Mouse (Mus musculus): ENCODE data around the gene Gm3336.

Gm3336 gene

GRCm38 (mm10) chr8:70749097-70749674 lies 30.8 kb downstream of the Gm3336 start:
- no peak for DNase-seq

GRCm38 (mm10) chr8:70750128-70750680 lies 31.9 kb downstream of the Gm3336 start:
- DNase-seq = peak; percentile 1

DNA sequence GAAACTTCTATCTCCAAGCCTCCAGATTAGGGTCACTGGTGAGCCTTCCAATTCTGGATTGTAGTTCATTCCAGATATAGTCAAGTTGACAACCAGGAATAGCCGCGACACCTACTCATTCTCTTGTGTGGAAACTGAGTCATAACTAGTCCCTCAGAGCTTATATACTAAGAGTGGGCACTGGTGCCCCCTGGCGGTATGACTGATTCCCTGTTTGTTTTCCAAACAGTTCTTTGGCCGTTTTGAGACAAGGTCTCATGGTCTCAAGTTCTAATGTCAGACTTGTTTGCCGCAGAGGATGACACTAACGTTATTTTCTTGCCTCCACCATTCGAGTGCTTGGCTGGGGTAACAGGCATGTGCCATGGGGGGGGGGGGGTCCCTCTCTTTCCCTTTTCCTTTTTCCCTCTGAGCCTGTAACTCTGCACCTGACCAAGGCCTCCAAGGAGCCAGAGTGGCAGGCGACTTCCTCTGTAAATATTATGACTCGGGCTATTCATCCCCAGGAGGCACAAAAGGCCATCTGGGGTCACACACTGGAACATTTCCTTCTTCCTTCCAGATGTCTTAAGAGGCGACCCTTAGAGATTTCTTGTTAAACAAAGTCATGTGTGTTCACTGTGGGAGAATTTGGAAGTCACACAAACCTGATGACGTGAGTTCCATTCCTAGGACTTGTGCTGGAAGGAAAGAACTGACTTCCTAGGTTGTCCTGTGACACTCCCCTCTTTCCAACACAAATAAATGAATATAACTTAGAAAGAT lies 33.8 kb downstream of the Gm3336 start:
- DNase-seq = peak; percentile 88

- peak; percentile 91 for DNase-seq
Measured at GRCm38 (mm10) chr8:70753151-70753550, 34.8 kb downstream of the Gm3336 start.

GRCm38 (mm10) chr8:70754043-70754870 lies 35.9 kb downstream of the Gm3336 start, which contains the start of gene Rab3a:
Gene Rab3a, plus strand, starts transcription at chr8:70754679.
- DNase-seq = peak; percentile 99

- peak; percentile 67 for DNase-seq
Measured at GRCm38 (mm10) chr8:70754871-70755660, 36.7 kb downstream of the Gm3336 start.

DNA sequence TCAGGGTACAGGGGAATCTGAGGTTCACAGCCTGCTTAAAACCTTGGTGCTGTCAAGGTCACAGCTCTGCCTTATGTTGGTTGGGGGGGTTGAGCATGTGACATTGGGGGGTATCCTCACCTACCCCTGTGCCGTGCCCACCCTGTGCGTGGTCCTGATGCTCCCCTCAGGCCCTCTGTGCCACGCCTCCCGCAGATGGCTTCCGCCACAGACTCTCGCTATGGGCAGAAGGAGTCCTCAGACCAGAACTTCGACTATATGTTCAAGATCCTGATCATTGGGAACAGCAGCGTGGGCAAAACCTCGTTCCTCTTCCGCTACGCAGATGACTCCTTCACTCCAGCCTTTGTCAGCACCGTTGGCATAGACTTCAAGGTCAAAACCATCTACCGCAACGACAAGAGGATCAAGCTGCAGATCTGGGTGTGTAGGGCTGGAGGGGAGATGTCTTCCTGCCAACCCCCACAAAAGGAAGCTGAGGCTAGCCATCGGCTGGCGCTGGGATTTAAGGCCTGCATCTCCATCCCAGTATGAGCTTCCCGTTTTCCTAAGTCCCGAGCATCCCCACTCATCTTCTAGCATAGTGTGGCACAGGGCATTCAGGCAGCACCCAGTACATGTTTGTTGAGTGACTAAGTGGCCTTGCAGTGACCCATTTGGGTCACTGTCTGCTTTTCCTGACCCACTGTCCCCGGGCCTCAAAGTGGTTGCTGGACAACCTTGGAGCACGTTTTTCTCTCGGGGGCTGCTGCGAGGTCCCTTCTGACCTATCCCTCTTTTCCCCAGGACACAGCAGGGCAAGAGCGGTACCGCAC lies 37.5 kb downstream of the Gm3336 start:
- DNase-seq = no peak

DNA sequence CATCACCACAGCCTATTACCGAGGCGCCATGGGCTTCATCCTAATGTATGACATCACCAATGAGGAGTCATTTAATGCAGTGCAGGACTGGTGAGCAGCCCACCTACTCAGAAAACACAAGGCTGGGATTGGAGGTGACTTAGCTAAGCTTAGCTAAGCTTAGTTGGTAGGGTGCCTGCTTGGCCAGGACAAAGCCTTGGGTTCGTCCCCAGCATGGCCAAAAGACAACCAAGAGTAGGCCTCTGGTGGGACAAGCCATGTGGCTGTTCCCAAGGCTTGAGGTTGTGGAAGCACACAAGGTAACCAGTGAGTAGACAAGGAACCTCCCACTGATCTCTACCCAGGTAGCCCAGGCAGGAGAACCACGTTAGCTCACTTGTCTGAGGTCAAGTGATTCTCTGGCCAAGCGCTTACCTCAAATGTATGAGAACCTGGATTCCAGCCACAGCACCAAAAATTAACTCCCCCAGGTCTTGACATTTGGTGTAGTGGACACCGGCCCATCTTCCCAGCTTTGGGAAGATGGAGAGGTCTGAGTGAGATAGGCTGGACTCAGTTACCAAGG lies 38.2 kb downstream of the Gm3336 start:
- no peak for DNase-seq

GRCm38 (mm10) chr8:70757523-70758307 lies 39.4 kb downstream of the Gm3336 start:
- DNase-seq = no peak

DNA sequence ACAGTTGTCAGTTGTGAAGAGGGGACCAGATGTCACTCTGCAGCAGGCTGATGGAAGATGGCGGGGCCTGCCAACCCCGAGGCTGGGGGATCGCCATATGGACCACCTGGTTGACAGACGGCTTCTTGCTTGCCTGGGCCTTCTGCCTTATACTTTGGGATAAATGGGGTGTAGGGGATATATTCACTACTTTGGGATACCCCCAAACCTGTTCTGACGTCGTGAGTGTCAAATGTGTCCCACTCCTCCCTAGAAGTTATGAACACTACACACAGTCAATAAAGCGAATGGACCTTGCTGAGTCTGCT lies 39.9 kb downstream of the Gm3336 start:
- no peak for DNase-seq

DNA sequence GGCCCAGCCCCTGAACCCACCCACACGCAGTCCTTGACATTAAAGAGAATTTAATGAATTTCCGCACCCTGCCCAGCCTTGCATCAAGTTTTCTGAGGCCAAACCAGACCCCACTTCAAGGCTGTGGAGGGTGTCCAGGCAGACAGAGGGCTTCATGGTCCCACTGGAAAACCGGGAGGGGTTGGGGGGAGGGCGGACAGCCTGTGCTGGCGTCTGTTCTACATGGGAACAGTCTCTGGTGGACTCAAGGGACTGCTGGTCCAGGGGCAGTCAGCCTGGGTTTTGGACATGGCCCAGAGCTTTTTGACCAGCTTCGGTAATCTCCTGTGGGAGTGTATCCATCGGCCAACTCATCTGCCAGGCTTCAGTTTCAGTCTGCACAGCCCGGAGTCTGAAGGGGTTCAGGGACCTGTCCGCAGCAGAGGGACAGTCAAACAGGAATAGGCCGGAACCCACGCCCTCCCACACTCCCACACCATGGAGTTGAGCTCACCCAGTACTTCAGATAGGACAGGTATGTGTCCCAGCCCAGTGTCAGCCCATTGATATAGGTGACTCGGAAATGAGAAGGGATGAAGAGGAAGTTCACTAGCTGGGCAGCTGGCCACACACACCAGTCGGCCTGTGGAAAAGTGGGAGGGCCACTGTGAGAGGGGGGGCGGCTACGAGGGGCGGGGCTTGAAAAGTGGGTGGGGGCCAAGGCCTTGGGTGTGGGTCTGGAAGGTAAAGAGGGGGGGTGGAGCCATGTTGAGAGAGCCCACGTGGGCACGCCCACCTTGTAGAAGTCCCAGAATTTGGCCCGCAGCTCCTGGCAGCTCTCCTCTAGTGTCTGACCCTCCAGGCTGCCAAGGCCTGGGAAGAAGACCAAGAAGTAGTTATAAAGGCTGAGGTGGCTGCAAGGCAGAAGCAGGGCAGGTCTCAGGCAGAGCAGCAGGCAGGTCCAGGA lies 40.5 kb downstream of the Gm3336 start:
- no peak for DNase-seq

DNA sequence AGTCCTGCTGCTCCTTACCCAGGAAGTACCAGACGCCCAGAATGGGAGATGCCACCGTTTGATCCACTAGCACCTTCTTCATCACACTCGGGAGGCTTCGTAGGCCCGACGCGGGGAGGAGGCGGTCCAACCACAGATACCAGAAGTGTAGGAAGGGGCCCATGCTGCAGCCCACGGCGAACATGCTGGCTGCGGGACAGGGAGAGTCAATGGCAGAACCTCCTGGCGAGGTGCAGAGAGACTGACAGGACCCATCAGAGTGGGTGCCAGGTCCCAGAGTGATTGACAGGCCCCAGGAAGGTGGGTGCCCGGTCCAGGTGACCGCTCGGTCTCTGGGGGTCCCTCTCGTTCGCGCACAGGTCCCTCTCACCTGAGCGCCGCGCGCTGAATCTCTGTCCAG lies 42.0 kb downstream of the Gm3336 start:
- no peak for DNase-seq

- peak; percentile 98 for DNase-seq
Measured at GRCm38 (mm10) chr8:70760775-70761406, 42.5 kb downstream of the Gm3336 start, which contains the start of gene Mpv17l2. Gene Mpv17l2, minus strand, starts transcription at chr8:70760946.

DNA sequence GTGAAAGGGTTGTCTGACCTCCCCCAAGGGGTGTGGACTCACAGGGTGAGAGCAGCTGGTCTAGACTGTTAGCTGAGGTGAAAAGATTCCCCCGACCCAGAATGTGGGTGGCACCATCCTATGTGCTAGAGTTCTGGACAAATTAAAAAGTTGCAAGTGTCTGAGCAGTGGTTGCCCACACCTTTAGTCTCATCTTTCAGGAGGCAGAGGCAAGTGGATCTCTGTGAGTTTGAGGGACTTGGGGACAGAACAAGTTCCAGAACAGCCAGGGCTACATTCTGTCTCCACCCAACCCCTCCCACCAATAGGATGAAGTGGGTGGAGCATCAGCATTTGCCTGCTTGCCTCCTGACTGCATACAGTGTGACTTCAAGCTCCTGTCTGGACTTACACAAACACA lies 43.8 kb downstream of the Gm3336 start:
- no peak for DNase-seq

GRCm38 (mm10) chr8:70763354-70763753 lies 45.0 kb downstream of the Gm3336 start:
- DNase-seq = peak; percentile 64

- DNase-seq = no peak
Measured at GRCm38 (mm10) chr8:70764026-70764425, 45.7 kb downstream of the Gm3336 start.

DNA sequence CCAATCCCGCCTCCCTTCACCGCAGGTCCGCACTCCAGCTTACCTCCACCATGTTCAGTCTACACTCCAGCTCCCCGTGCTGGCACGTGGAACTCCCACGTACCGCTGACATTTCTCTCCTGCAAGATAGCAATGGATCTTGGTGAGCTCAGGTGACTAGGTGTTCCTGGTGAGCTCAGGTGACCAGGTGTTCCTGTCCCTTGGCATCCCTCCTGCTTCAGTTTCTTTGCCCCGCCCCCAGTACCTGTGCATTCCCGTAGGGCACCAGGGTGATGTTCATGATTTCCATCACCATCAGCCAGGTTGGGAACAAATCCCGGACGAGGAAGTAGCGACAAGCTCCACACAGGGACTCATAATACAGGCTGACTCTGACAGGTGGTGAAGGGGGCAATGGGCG lies 46.3 kb downstream of the Gm3336 start:
- no peak for DNase-seq

DNA sequence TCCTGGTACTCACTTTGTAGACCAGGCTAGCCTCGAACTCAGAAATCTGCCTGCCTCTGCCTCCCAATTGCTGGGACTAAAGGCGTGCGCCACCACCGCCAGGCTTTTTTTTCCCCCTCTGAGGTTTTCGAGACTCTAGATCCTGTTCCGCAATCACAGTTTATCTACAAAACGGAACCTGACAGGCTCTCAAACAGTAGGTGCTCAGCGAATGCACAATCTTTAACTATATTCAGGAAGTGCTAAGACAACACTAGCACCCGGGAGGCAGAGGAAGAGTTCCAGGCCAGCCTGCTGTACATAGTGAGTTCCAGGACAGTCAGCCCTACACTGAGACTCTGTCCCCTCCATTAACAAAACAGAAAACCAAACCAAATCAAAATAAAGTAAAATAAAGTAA lies 47.0 kb downstream of the Gm3336 start:
- DNase-seq = no peak

Measured in kidney, postnatal 14 days (tissue).